Mouse (Mus musculus) neural tube, embryonic 11.5 days (tissue): ENCODE data around the gene Timm8b. TPM values are rescaled to one million over a fixed set of nuclear protein-coding genes. Genes with fewer than 3 reads are reported as not detected.
"Not testable (repeated sequence)": the region's sequence is repeated elsewhere in the genome, so short reads cannot be mapped to it uniquely, and the experiment has no call there.

Experiments used
- ATAC-seq: fragments of 200-750 bp; cut with Nextera tagmentation; 2 replicates; pipeline ENCODE4 v1.8.0; 2017; ENCODE audit warnings: moderate number of reproducible peaks, mild to moderate bottlenecking, moderate TSS enrichment, moderate library complexity; ENCODE audit not compliant: insufficient read depth, low FRiP score, low TSS enrichment
- DNase-seq: peaks from one replicate; pipeline ENCODE4 v3.0.0-alpha.2; 2015; ENCODE audit warnings: low spot score
- H3K27ac ChIP-seq: fragments of 300-500 bp; sonication (generic); 2 replicates; pipeline ENCODE4 v1.5.1; 2014; ENCODE audit warnings: low read depth, mild to moderate bottlenecking, low read length
- H3K27me3 ChIP-seq: fragments of 300-500 bp; sonication (generic); 2 replicates; pipeline ENCODE4 v1.6.1; 2014; ENCODE audit warnings: mild to moderate bottlenecking, low read length, mixed read lengths; ENCODE audit not compliant: control insufficient read depth, insufficient read depth
- H3K36me3 ChIP-seq: fragments of 300-500 bp; sonication (generic); 2 replicates; pipeline ENCODE4 v1.6.1; 2014; ENCODE audit warnings: mild to moderate bottlenecking, low read length, moderate library complexity, mixed read lengths; ENCODE audit not compliant: control insufficient read depth, insufficient read depth
- H3K4me1 ChIP-seq: fragments of 300-500 bp; sonication (generic); 2 replicates; pipeline ENCODE4 v1.6.1; 2014; ENCODE audit warnings: low read length, mixed read lengths; ENCODE audit not compliant: control insufficient read depth, insufficient read depth
- H3K4me2 ChIP-seq: fragments of 300-500 bp; sonication (generic); 2 replicates; pipeline ENCODE4 v1.6.1; 2014; ENCODE audit warnings: low read depth, mild to moderate bottlenecking, moderate library complexity
- H3K4me3 ChIP-seq: fragments of 300-500 bp; sonication (generic); 2 replicates; pipeline ENCODE4 v1.5.1; 2014; ENCODE audit warnings: low read depth, low read length
- H3K9ac ChIP-seq: fragments of 300-500 bp; sonication (generic); 2 replicates; pipeline ENCODE4 v1.6.1; 2014; ENCODE audit warnings: mild to moderate bottlenecking, low read length
- H3K9me3 ChIP-seq: fragments of 300-500 bp; sonication (generic); 2 replicates; pipeline ENCODE4 v1.6.1; 2016; ENCODE audit warnings: low read length; ENCODE audit not compliant: control insufficient read depth
- WGBS: fragments of 180-500 bp; shearing (Covaris S2); extraction: QIAGEN DNeasy Blood & Tissue Kit; methylation state at CpG from one replicate; pipeline ENCODE4 v1.1.7; 2014; 5-methylcytosine and 5-hydroxymethylcytosine counted together
- polyA plus RNA-seq: library from polyadenylated mRNA; unstranded; fragments of >200 nt; fragmentation: Nextera tagmentation; extraction: Ambion mirVana; gene quantifications from 2 replicates; pipeline ENCODE4 v1.2.1, GENCODE M21; 2014

Gene Timm8b
- polyA plus RNA-seq, 1 experiment from 2014 or later: 307 TPM

GRCm38 (mm10) chr9:50616766-50617603, 13.3 kb downstream of the Timm8b start, which contains the start of the genes Pih1d2 and Nkapd1:
Gene Pih1d2, plus strand, starts transcription at chr9:50617321.
Gene Nkapd1, minus strand, starts transcription at chr9:50617464.
- Histone ChIP-seq H3K27ac (peak within 1 kb of the TSS; percentile 88), H3K4me2 (peak within 1 kb of the TSS; percentile 57), H3K4me1 (peaks cover 7% of the 10 kb centered on the region), H3K9ac (peak within 1 kb of the TSS; percentile 92), H3K9me3 (no peaks in the 10 kb centered on the region), H3K27me3 (no peaks in the 10 kb centered on the region), H3K36me3 (peaks cover 6% of the 10 kb centered on the region), H3K4me3 (peak within 1 kb of the TSS; percentile 99)
- under 1% methylated on average over 75 of the region's 81 CpGs for WGBS
- ATAC-seq (peak; percentile 94), DNase-seq (peak; percentile 88)

DNA sequence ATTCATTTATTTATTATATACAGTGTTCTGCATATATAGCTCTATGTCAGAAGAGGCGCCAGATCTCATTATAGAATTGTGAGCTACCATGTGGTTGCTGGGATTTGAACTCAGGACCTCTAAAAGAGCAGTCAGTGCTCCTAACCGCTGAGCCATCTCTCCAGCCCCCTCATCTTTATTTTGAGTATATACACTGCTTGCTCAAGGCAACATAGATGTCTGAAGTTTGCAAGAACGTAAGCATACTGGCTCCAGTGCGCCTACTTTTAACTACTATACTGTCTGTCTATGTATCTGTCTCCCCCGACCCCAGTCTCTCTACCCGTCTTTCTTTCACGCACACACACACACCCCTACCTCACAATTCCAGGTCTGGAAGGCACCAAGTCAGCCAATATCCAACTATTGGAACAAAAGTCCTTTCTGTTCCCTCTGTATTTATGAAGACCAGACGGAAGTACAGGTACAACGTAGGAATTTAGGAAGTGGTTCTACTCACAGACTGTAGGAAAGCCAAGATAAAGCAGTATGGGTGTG, 14.2 kb downstream of the Timm8b start:
- Histone ChIP-seq H3K4me1 (peaks cover 7% of the 10 kb centered on the region), H3K27me3 (no peaks in the 10 kb centered on the region), H3K4me2 (peak overlapping the region; percentile 1; the same call in 1 of the 2 replicates), H3K4me3 (peak overlapping the region; percentile 99), H3K9ac (no peak overlapping the region), H3K27ac (no peak overlapping the region), H3K9me3 (no peaks in the 10 kb centered on the region), H3K36me3 (peaks cover 6% of the 10 kb centered on the region)
- no peak for DNase-seq
- ATAC-seq: no peak
- 64% methylated on average over 9 of the region's 9 CpGs for WGBS

DNA sequence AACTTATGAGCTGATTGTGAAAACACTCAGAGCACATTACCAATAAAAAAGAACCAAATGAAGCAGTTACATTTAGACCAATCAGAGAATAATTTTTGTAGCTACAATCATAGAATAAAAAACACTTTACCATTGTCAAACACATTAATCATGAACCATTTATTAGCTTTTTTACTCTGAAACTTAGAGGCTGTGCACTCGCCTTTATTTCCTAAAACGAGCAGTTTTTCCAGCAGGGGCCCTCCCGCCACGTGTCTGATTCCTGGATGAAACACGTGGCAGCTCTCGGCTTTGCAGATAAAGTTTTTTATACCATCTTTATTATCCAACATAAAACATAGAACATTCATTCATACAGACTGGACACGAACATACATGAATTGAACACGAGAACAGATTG, 27.2 kb downstream of the Timm8b start:
- DNase-seq, H3K4me1 ChIP-seq, H3K27me3 ChIP-seq, ATAC-seq, H3K9ac ChIP-seq, H3K4me3 ChIP-seq, H3K9me3 ChIP-seq, H3K27ac ChIP-seq, H3K4me2 ChIP-seq, H3K36me3 ChIP-seq: not testable (repeated sequence)
- WGBS: 93% methylated on average over 6 of the region's 8 CpGs

DNA sequence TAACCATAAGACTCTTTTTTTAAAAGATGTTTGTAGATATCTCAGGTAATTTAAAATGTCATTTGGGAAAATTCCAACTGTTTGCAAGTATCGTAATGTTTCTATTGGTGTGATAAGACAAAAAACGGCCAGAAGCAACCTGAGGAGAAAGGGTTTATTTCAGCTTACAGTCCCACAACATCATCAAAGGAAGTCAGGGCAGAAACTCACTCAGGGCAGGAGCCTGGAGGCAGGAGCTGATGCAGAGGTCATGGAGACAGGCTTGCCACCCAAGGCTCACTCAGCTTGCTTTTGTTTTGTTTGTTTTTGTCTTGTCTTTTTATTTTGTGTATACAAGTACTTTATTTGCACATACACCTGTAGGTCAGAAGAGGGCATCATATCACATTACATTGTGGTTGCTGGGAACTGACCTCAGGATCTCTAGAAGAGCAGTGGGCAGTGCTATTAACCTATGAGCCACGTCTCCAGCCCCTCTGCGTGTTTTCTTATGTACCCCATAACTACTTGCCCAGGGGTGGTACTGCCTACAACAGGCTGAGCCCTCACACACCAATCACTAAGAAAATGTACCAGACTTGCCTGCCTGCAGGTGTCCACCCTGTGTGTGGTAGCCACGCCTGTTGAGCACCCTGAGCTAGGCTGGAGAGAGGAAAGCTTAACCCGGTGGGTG, 28.4 kb downstream of the Timm8b start:
- 92% methylated on average over 6 of the region's 6 CpGs for WGBS
- DNase-seq: no peak
- Histone ChIP-seq H3K9ac (no peak overlapping the region), H3K4me2 (no peak overlapping the region), H3K27ac (no peak overlapping the region), H3K4me3 (no peak overlapping the region), H3K27me3 (no peaks in the 10 kb centered on the region), H3K4me1 (no peaks in the 10 kb centered on the region), H3K9me3 (no peaks in the 10 kb centered on the region), H3K36me3 (peaks cover 2% of the 10 kb centered on the region; the same call in 1 of the 2 replicates)
- ATAC-seq: no peak

DNA sequence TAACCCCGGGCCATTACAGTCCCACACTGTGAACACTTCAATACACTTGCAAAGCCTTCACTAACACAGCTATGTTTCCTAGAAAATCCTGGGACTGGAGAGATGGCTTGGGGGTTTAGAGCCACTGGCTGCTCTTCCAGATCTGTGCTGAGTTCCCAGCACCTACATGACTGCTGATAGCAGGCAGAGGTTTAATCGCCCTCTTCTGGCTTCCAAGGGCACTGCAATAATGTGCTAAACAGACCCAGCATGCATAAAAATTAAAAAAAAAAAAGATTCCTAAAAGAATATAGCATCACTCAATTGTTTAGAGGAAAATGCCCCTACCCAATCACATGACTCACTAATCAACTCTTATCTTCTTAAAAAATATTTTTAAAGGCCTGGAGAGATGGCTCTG, 29.3 kb downstream of the Timm8b start:
- no peak overlapping the region for H3K27ac ChIP-seq
- H3K4me1 ChIP-seq: no peaks in the 10 kb centered on the region
- ATAC-seq (no peak), DNase-seq (no peak)
- H3K27me3 ChIP-seq: no peaks in the 10 kb centered on the region
- no peak overlapping the region for H3K4me3 ChIP-seq
- H3K36me3 ChIP-seq: peaks cover 2% of the 10 kb centered on the region; the same call in 1 of the 2 replicates
- no peak overlapping the region for H3K9ac ChIP-seq
- no peak overlapping the region for H3K4me2 ChIP-seq
- no peaks in the 10 kb centered on the region for H3K9me3 ChIP-seq
- WGBS: 62% methylated on average over 2 of the region's 2 CpGs

GRCm38 (mm10) chr9:50634270-50634669, 30.6 kb downstream of the Timm8b start:
- Histone ChIP-seq H3K4me2 (no peak overlapping the region), H3K4me1 (no peaks in the 10 kb centered on the region), H3K4me3 (no peak overlapping the region), H3K9me3 (no peaks in the 10 kb centered on the region), H3K36me3 (peaks cover 3% of the 10 kb centered on the region), H3K27ac (no peak overlapping the region), H3K27me3 (no peaks in the 10 kb centered on the region), H3K9ac (no peak overlapping the region)
- WGBS: 95% methylated on average over 11 of the region's 11 CpGs
- DNase-seq (no peak), ATAC-seq (no peak)

DNA sequence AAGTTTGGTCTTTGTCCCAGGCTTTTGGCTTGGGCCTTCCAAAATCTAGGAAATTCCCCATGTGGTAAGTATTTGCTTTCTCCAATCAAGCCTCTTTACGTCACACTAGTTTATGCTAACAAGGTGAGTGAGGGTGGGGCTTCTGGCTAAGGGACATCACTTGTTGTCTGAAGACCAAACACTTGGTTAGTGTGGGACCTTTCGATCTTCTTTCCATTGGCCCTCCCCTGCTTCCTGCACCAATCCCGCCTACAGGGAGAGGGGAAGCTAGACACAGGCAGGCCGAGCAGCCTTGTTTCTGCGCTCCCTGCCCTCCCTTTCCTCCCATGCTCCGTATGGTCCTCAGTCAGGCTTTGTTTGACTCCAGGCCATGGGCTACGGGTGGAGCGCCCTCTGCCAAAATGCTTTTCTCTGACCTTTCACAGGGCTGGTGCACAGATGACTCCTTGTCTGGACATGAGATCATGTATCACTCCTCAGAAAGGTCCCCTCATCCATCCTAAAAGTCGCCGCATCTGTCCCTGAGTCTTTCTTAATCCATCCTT, 43.2 kb downstream of the Timm8b start:
- DNase-seq (no peak), ATAC-seq (no peak)
- Histone ChIP-seq H3K9me3 (no peaks in the 10 kb centered on the region), H3K27ac (no peak overlapping the region), H3K9ac (no peak overlapping the region), H3K4me1 (no peaks in the 10 kb centered on the region), H3K4me3 (no peak overlapping the region), H3K36me3 (peaks cover 10% of the 10 kb centered on the region), H3K27me3 (no peaks in the 10 kb centered on the region), H3K4me2 (no peak overlapping the region)
- 82% methylated on average over 10 of the region's 10 CpGs for WGBS

DNA sequence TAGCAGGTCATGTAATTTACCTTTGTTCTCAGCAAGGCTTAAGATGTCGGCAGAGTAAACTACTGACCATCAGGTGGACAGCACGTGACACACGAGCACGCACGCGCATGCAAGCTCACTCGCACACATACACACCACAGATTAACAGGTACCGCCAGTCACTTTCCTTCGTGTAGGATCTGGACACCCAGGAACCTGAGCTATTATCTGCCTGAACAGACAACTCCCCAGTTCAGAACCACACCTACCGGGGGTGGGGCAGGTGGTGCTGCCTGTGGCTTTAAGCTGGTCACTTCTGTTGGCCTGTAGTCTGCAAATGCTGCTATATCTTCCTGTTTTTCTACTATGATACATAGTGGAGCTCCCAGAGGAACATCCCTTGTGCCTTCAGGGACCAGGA, 46.8 kb downstream of the Timm8b start:
- H3K27ac ChIP-seq: no peak overlapping the region
- ATAC-seq: no peak
- WGBS: 97% methylated on average over 10 of the region's 10 CpGs

More for the DNA sequence above, 46.8 kb downstream of the Timm8b start:
- Histone ChIP-seq H3K27me3 (no peaks in the 10 kb centered on the region), H3K36me3 (peaks cover 12% of the 10 kb centered on the region), H3K4me1 (no peaks in the 10 kb centered on the region), H3K9me3 (no peaks in the 10 kb centered on the region), H3K9ac (no peak overlapping the region), H3K4me2 (no peak overlapping the region), H3K4me3 (no peak overlapping the region)
- no peak for DNase-seq
